In the genomic region with DNA sequence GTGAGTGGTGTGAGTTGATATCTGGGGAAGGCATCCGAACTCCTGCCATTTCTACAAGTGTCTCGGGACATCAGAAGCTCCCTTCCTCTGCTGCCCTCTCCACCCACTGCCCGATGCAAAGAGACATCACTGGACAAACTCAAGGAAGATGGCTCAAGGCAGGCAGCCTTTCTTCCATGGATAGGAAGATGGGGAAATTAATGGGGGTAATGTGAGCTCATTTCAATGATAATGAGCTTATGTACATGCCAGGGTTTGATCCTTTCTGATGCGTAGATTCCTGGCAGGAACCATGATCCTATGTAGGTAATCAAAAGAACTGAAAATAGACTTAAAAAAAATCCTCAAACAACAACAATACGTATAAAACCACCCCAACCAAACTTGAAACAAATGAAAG, we compare ENCODE assay signal across 12 mouse cellular contexts.
"Had no signal": no experiment of that assay in that cellular context is flagged by ENCODE, and none has a peak within 500 bp of the region (broad histone marks: within the 10 kb centered on the region; RNA-seq: fewer than 3 reads in every experiment).

No protein-coding gene starts in this region.

- DNase-seq: left cerebral cortex, postnatal 4 days; liver; liver, embryonic 13.5 days; liver, postnatal 0 days; lung, adult 18-20 months; lung, adult 2 months; lung, embryonic 14.5 days; lung, postnatal 10 days; lung, postnatal 14 days; lung, postnatal 36 days; lung, postnatal 4 days; midbrain, embryonic 14.5 days had no signal
